Mouse (Mus musculus) forebrain, embryonic 13.5 days (tissue): ENCODE measurements around the gene Ifnl2. TPM values are rescaled to one million over a fixed set of nuclear protein-coding genes. Genes with fewer than 3 reads are reported as not detected.

ENCODE experiments used
- ATAC-seq: fragments of 200-750 bp; cut with Nextera tagmentation; 2 replicates; pipeline ENCODE4 v1.8.0; 2017
- H3K27ac ChIP-seq: fragments of 300-500 bp; sonication (generic); 2 replicates; pipeline ENCODE4 v1.5.1; 2015; ENCODE audit warnings: inconsistent platforms, mild to moderate bottlenecking, moderate library complexity
- H3K27me3 ChIP-seq: fragments of 300-500 bp; sonication (generic); 2 replicates; pipeline ENCODE4 v1.6.1; 2015; ENCODE audit warnings: mild to moderate bottlenecking, inconsistent platforms
- H3K36me3 ChIP-seq: fragments of 300-500 bp; sonication (generic); 2 replicates; pipeline ENCODE4 v1.6.1; 2015; ENCODE audit warnings: mild to moderate bottlenecking, inconsistent platforms; ENCODE audit not compliant: poor library complexity, severe bottlenecking
- H3K4me1 ChIP-seq: fragments of 300-500 bp; sonication (generic); 2 replicates; pipeline ENCODE4 v1.6.1; 2015; ENCODE audit warnings: inconsistent platforms
- H3K4me2 ChIP-seq: fragments of 300-500 bp; sonication (generic); 2 replicates; pipeline ENCODE4 v1.6.1; 2015; ENCODE audit warnings: inconsistent platforms, mild to moderate bottlenecking, moderate library complexity
- H3K4me3 ChIP-seq: fragments of 300-500 bp; sonication (generic); 2 replicates; pipeline ENCODE4 v1.5.1; 2015; ENCODE audit warnings: mild to moderate bottlenecking, inconsistent platforms
- H3K9ac ChIP-seq: fragments of 300-500 bp; sonication (generic); 2 replicates; pipeline ENCODE4 v1.6.1; 2015; ENCODE audit warnings: mild to moderate bottlenecking, inconsistent platforms
- H3K9me3 ChIP-seq: fragments of 300-500 bp; sonication (generic); replicated peaks from 2 replicates; pipeline ENCODE4 v1.6.1; 2016; ENCODE audit warnings: inconsistent platforms
- WGBS: fragments of 180-500 bp; shearing (Covaris S2); methylation state at CpG from one replicate; pipeline ENCODE4 v1.1.7; 2015; 5-methylcytosine and 5-hydroxymethylcytosine counted together
- polyA plus RNA-seq: library from polyadenylated mRNA; unstranded; fragments of >200 nt; fragmentation: Nextera tagmentation; extraction: Ambion mirVana; gene quantifications from 2 replicates; pipeline ENCODE4 v1.2.1, GENCODE M21; 2015

The Ifnl2 gene
- polyA plus RNA-seq, 1 experiment from 2014 or later: not detected

DNA sequence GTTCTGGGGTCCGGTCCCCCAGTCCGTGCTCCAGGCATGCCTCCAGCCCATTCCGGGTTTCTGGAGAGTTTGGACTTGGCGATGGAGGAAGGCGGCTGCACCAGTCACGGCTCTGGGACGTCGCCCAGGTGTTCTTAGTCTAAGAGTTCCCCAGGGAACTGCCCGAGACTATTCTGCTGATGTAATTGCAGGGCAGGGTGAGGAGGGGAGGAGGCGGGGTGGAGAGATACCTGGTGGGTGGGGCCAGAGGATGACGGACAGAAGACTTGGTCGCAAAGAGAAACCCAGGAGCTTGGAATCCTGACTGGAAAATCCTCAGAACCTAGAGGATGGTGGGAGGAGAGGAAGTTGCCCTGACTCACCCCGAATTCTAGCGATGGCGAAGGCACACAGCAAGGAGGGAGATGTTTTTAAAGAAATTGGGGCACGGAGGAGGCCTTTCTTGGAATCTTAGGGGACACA lies 22.2 kb downstream of the Ifnl2 start:
- H3K4me3 ChIP-seq: peak overlapping the region; percentile 15
- no peak for ATAC-seq

DNA sequence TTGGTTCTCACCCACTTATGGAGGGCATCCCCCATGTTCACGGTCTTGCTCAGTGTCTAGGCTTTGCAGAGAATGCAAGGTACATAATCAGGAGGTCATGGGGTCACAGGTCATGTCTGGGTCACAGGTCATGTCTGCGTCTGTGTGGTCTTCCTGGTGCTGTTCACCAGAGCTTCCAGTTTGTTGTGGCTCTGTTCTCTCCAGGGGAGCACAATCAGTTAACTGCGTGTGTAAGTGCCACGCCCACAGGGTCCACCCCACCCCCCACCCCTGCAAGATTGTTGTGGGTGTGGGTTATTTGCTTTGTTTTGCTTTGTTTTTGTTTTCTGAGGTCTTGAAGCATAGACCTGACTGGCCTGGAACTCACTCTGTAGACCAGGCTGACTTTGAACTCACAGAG lies 26.1 kb downstream of the Ifnl2 start:
- H3K4me2 ChIP-seq: no peak overlapping the region
- no peaks in the 10 kb centered on the region for H3K9me3 ChIP-seq
- H3K4me1 ChIP-seq: peaks cover 3% of the 10 kb centered on the region; the same call in 1 of the 2 replicates
- no peak overlapping the region for H3K9ac ChIP-seq
- no peak overlapping the region for H3K4me3 ChIP-seq
- H3K36me3 ChIP-seq: no peaks in the 10 kb centered on the region
- no peak overlapping the region for H3K27ac ChIP-seq
- peaks cover 25% of the 10 kb centered on the region; the same call in 1 of the 2 replicates for H3K27me3 ChIP-seq
- no peak for ATAC-seq
- WGBS: 55% methylated on average over 4 of the region's 4 CpGs

More for the DNA sequence above, 22.2 kb downstream of the Ifnl2 start:
- H3K36me3 ChIP-seq: no peaks in the 10 kb centered on the region
- peak overlapping the region; percentile 50 for H3K4me2 ChIP-seq
- H3K9me3 ChIP-seq: no peaks in the 10 kb centered on the region
- H3K9ac ChIP-seq: peak overlapping the region; percentile 37; the same call in 1 of the 2 replicates
- 4% methylated on average over 16 of the region's 16 CpGs for WGBS
- H3K27ac ChIP-seq: no peak overlapping the region
- H3K27me3 ChIP-seq: peaks cover 27% of the 10 kb centered on the region; the same call in 1 of the 2 replicates
- H3K4me1 ChIP-seq: peaks cover 8% of the 10 kb centered on the region; the same call in 1 of the 2 replicates

DNA sequence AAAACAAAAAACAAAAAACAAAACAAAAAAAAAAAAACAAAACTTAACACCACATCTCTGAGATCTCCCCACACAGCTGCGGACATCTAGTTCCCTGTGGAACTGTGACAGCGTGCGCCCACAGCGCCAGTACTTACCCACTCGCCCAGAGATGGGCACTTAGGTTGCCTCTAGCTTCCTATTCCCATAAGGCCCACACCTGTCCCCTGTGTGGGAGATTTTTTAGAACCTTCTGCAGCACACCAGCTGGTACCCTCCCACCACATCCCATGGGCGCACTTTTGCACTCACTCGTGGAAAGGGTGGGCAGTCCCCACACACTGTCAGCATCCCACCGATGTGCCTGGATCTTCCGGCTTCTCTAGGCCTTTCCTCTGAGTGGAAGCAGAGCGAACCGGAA lies 27.4 kb downstream of the Ifnl2 start:
- no peak overlapping the region for H3K9ac ChIP-seq
- no peaks in the 10 kb centered on the region for H3K36me3 ChIP-seq
- H3K4me3 ChIP-seq: no peak overlapping the region
- H3K27ac ChIP-seq: no peak overlapping the region
- peaks cover 12% of the 10 kb centered on the region; the same call in 1 of the 2 replicates for H3K27me3 ChIP-seq
- ATAC-seq: no peak
- 87% methylated on average over 11 of the region's 11 CpGs for WGBS
- H3K4me2 ChIP-seq: no peak overlapping the region
- no peaks in the 10 kb centered on the region for H3K4me1 ChIP-seq
- H3K9me3 ChIP-seq: no peaks in the 10 kb centered on the region

DNA sequence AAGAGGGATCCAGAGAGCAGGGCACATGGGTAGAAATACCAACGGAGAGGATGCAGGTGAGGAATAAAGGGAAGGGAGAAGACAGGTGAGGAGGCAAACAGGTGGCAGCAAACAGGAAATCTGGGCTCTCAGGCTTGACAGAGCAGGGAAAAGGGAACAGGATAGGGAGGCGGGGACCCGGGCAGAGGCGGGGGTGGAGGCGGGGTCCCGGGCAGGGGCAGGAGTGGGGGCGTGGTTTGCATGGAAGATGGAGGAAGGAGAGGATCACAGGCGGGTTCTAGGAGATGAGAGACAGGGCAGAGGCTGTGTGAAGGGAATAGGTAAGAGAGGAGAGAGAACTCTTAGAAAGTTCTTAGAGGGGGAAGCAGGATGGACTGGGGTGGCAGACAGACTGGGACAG lies 31.4 kb downstream of the Ifnl2 start:
- H3K27me3 ChIP-seq: no peaks in the 10 kb centered on the region
- no peaks in the 10 kb centered on the region for H3K9me3 ChIP-seq
- H3K27ac ChIP-seq: no peak overlapping the region
- 11% methylated on average over 8 of the region's 8 CpGs for WGBS
- H3K4me2 ChIP-seq: no peak overlapping the region
- no peak for ATAC-seq
- H3K4me1 ChIP-seq: no peaks in the 10 kb centered on the region
- no peak overlapping the region for H3K9ac ChIP-seq
- no peak overlapping the region for H3K4me3 ChIP-seq
- no peaks in the 10 kb centered on the region for H3K36me3 ChIP-seq

DNA sequence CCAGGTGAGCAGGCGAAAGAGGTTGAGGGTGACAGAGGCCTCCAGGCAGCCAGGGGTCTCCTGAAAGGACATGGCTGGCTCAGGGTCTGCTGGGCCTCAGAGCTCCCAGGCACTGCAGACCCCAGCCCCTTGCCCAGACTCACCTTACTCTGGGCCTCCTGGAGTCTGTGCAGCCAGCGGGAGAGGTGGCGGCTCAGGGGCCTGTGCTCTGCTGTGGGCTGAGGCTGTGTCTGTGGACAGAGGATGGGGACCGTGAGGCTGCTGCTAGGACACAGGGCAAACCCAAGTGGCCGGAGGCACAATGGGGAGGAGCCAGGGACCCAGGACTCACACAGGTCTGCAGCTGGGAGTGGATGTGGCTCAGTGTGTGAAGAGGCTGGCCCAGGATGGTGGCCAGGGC lies 32.9 kb downstream of the Ifnl2 start:
- Histone ChIP-seq H3K9me3 (no peaks in the 10 kb centered on the region), H3K27ac (no peak overlapping the region), H3K4me3 (no peak overlapping the region), H3K27me3 (no peaks in the 10 kb centered on the region), H3K36me3 (no peaks in the 10 kb centered on the region), H3K4me2 (no peak overlapping the region), H3K4me1 (no peaks in the 10 kb centered on the region), H3K9ac (no peak overlapping the region)
- no peak for ATAC-seq
- WGBS: 85% methylated on average over 5 of the region's 5 CpGs

DNA sequence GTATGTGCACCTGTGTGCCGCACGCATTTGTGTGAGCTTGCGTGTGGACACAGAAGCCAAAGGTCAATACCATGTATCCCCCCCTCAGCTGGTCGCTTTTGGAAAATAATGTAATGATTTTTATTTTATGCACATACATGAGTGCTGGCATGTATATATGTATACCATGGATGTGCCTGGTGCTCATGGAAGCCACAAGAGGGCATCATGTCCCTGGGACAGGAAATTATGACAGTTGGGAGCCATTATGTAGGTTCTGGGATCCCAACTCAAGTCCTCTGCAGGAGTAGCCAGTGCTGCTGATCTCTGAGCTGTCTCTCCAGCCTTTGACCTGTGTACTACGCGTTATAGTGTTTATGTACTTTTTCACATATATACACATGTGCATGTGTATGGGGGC lies 34.1 kb downstream of the Ifnl2 start:
- Histone ChIP-seq H3K36me3 (no peaks in the 10 kb centered on the region), H3K27ac (no peak overlapping the region), H3K9ac (no peak overlapping the region), H3K4me3 (no peak overlapping the region), H3K27me3 (no peaks in the 10 kb centered on the region), H3K4me2 (no peak overlapping the region), H3K4me1 (no peaks in the 10 kb centered on the region), H3K9me3 (no peaks in the 10 kb centered on the region)
- no peak for ATAC-seq
- WGBS: 89% methylated on average over 6 of the region's 6 CpGs

DNA sequence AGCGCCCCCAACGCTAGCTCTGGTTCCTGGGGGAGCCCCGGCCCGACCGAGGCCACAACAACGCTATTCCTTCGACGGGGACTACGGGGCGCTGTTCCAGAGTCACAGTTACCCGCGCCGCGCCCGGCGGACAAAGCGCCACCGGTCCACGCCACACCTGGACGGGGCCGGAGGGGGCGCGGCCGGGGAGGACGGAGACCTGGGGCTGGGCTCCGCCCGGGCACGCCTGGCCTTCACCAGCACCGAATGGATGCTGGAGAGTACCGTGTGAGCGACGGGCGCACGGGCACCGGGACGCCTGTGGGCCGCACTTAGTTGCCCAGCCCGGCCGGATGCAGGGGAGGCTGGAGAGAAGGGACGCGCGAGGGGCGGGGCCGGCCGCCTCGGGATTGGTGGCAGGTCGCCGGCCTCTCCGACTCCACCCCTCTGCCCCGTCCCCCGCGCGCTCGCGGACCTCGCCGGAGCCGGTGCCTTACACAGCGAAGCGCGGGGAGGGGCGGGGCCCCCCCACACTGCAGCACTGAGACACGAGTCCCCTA lies 43.0 kb downstream of the Ifnl2 start:
- 2% methylated on average over 42 of the region's 63 CpGs for WGBS
- no peak overlapping the region for H3K27ac ChIP-seq
- peaks cover 33% of the 10 kb centered on the region for H3K36me3 ChIP-seq
- peak; percentile 50 for ATAC-seq
- H3K9ac ChIP-seq: peak overlapping the region; percentile 65
- H3K4me1 ChIP-seq: peaks cover 29% of the 10 kb centered on the region
- no peaks in the 10 kb centered on the region for H3K9me3 ChIP-seq
- H3K4me3 ChIP-seq: peak overlapping the region; percentile 44
- peaks cover 26% of the 10 kb centered on the region for H3K27me3 ChIP-seq
- H3K4me2 ChIP-seq: peak overlapping the region; percentile 74

DNA sequence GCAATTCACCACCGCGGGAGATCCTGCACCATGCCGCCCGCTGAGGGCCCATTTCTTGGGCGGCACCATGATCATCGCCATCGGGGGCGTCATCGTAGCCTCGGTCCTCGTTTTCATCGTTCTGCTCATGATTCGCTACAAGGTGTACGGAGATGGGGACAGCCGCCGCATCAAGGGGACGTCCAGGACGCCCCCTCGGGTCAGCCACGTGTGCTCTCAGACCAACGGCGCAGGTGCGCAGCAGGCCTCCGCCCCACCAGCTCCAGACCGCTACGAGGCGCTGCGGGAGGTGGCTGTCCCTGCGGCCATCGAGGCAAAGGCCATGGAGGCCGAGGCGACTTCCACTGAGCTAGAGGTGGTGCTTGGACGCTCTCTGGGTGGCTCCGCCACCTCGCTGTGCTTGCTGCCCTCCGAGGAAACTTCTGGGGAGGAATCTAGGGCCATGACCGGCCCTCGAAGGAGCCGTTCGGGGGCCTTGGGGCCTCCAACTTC lies 43.5 kb downstream of the Ifnl2 start:
- Histone ChIP-seq H3K27me3 (peaks cover 26% of the 10 kb centered on the region), H3K27ac (no peak overlapping the region), H3K4me3 (peak overlapping the region; percentile 44), H3K4me2 (peak overlapping the region; percentile 74), H3K36me3 (peaks cover 38% of the 10 kb centered on the region), H3K9ac (peak overlapping the region; percentile 65), H3K9me3 (no peaks in the 10 kb centered on the region), H3K4me1 (peaks cover 29% of the 10 kb centered on the region)
- 15% methylated on average over 40 of the region's 40 CpGs for WGBS
- ATAC-seq: 0 out of 2 replicates have a peak, but pooled peaks have one; percentile 1

DNA sequence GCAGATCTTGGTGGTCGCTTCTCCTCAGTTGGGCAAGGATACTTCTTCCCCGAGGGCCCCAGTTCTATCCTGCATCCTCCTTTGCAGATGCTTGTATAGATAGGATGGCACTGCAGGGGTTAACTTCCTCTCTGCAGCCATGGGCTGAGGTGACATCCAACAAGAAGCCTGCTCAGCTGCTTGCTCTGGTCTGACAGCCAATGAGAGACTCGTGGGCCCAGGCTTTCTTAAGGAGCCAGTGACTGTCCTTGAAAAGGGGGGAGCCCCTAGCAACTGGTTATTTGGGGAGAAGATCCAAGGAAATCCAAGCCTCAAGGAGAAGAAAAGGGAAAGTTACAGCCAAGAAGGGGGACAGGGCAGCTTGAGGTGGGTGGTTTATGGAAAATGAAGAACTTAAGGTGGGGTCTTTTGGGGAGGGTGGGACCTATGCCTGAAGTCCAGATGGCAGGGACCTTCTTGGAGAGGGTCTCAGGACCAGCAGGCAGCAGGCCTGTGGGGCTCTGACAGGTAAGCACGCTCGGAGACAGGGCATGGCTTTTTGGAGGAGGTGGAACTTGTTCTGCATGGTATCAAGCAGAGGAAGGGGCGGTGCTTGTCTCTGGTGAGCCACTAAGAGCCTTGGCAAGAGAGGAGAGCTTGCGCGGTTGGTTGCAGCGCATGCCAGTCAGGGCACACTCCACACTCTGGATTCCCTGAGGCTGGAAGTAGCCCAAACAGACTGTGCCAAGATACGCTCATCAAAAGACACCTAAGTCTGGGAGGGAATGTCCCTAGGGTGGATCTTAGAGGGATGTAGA lies 45.6 kb downstream of the Ifnl2 start:
- H3K9me3 ChIP-seq: no peaks in the 10 kb centered on the region
- peak overlapping the region; percentile 22 for H3K4me2 ChIP-seq
- H3K9ac ChIP-seq: no peak overlapping the region
- ATAC-seq: peak; percentile 77
- peaks cover 26% of the 10 kb centered on the region for H3K27me3 ChIP-seq
- H3K27ac ChIP-seq: no peak overlapping the region
- 0 out of 2 replicates have a peak overlapping the region, but pooled peaks have one; percentile 0 for H3K4me3 ChIP-seq
- H3K36me3 ChIP-seq: peaks cover 58% of the 10 kb centered on the region
- peaks cover 29% of the 10 kb centered on the region for H3K4me1 ChIP-seq
- WGBS: 61% methylated on average over 10 of the region's 10 CpGs

DNA sequence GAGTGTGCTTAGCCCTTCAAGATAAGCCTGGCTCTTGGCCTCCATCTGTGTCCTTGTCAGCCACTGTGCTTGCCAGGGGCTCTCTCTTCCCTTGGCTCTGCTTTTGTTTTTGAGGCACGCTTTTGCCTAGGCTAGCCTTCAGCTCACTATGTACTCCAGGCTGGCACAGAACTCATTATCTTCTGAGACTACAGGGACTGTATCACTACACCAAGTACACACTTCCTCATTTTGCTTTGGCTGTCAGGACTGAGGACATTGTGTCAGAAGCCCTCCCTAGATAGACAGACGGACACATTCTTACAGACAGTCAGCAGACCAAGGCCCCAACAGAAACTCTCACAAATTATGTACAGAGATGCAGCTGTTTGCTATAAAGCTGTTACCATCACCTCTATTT lies 47.5 kb downstream of the Ifnl2 start:
- no peak overlapping the region for H3K4me3 ChIP-seq
- WGBS: 95% methylated on average over 2 of the region's 2 CpGs
- H3K9ac ChIP-seq: no peak overlapping the region
- H3K4me2 ChIP-seq: no peak overlapping the region
- no peak overlapping the region for H3K27ac ChIP-seq
- H3K27me3 ChIP-seq: peaks cover 19% of the 10 kb centered on the region
- peaks cover 77% of the 10 kb centered on the region for H3K36me3 ChIP-seq
- H3K4me1 ChIP-seq: peaks cover 28% of the 10 kb centered on the region
- no peak for ATAC-seq
- H3K9me3 ChIP-seq: no peaks in the 10 kb centered on the region

DNA sequence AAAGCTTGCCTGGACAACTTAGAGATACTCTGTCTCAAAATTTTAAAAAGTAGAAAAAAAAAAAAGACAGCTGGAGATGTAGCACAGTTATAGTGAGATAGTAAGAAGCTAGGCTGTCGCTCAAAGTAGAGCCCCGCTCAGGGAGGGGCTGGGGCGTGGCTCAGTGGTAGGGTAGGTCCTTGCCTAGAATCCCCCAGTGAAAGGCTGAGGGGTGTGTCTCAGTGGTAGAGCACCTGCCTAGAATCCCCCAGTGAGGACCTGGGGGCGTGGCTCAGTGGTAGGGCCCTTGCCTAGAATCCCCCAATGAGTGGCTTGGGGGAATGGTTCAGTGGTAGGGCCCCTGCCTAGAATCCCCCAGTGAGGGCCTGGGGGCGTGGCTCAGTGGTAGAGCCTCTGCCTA lies 49.9 kb downstream of the Ifnl2 start:
- WGBS: 93% methylated on average over 4 of the region's 5 CpGs

More for the DNA sequence above, 49.9 kb downstream of the Ifnl2 start:
- H3K9me3 ChIP-seq: no peaks in the 10 kb centered on the region
- H3K36me3 ChIP-seq: peaks cover 85% of the 10 kb centered on the region
- H3K27me3 ChIP-seq: no peaks in the 10 kb centered on the region
- ATAC-seq: no peak
- H3K4me2 ChIP-seq: no peak overlapping the region
- H3K27ac ChIP-seq: no peak overlapping the region
- H3K4me3 ChIP-seq: no peak overlapping the region
- peaks cover 14% of the 10 kb centered on the region for H3K4me1 ChIP-seq
- no peak overlapping the region for H3K9ac ChIP-seq
